Comparison of ENCODE assay signal across 12 mouse cellular contexts in the genomic region with DNA sequence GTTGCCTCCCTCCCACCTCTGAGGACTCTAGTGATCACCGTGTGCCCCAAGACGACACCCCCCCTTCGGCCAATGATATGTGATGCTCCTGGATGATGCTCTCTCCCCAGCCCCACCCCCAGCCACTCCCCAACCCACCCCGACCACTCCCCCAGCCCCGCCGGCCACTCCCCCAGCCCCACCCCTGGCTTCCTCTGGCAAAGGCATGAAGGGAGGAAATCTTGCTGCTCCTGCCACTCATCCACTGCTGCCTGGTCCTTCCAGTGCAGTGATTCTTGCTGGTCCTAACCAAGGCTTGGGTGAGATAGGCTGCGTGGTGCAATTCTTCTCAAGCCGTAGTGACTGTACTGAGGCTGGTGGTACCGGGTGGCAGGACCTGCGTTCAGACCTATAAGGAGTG. TPM values are rescaled to one million over a fixed set of nuclear protein-coding genes. Genes with fewer than 3 reads are reported as not detected.
DNase-seq lines count a peak whose midpoint lies in the region; ATAC-seq lines count a peak whose summit lies in the region.
"Had no signal": no experiment of that assay in that cellular context is flagged by ENCODE, and none has a peak within 500 bp of the region (broad histone marks: within the 10 kb centered on the region; RNA-seq: fewer than 3 reads in every experiment).

No protein-coding gene starts in this region.

- no peaks in the 10 kb centered on the region for H3K36me3 ChIP-seq in kidney, embryonic 15.5 days
- peaks cover 14% of the 10 kb centered on the region; the same call in 1 of the 2 replicates for H3K36me3 ChIP-seq in hindbrain, embryonic 14.5 days (replicated peaks; ENCODE audit: control insufficient read depth, insufficient read depth)
- H3K36me3 ChIP-seq in heart, embryonic 11.5 days (ENCODE audit: control insufficient read depth, insufficient read depth, low read length): no peaks in the 10 kb centered on the region
- H3K36me3 ChIP-seq: heart, embryonic 10.5 days had no signal

- peak overlapping the region; percentile 33; the same call in 1 of the 2 replicates for H3K4me2 ChIP-seq in kidney, embryonic 15.5 days
- H3K4me2 ChIP-seq in hindbrain, embryonic 14.5 days (replicated peaks): peak overlapping the region; percentile 25; the same call in 1 of the 2 replicates
- no peak overlapping the region for H3K4me2 ChIP-seq in heart, embryonic 11.5 days

- peaks cover 9% of the 10 kb centered on the region; the same call in 1 of the 2 replicates for H3K4me1 ChIP-seq in kidney, embryonic 15.5 days
- no peaks in the 10 kb centered on the region for H3K4me1 ChIP-seq in hindbrain, embryonic 14.5 days (replicated peaks; ENCODE audit: control insufficient read depth, insufficient read depth, low read length)
- H3K4me1 ChIP-seq in heart, embryonic 11.5 days (ENCODE audit: control insufficient read depth, insufficient read depth, low read length): no peaks in the 10 kb centered on the region

- H3K9ac ChIP-seq in kidney, embryonic 15.5 days: no peak overlapping the region
- H3K9ac ChIP-seq in hindbrain, embryonic 14.5 days: no peak overlapping the region
- H3K9ac ChIP-seq in heart, embryonic 11.5 days (ENCODE audit: low read depth, low read length): no peak overlapping the region

- no peaks in the 10 kb centered on the region for H3K27me3 ChIP-seq in kidney, embryonic 15.5 days
- H3K27me3 ChIP-seq in hindbrain, embryonic 14.5 days (ENCODE audit: control insufficient read depth, insufficient read depth, low read length): no peaks in the 10 kb centered on the region
- peaks cover 4% of the 10 kb centered on the region; the same call in 1 of the 2 replicates for H3K27me3 ChIP-seq in heart, embryonic 11.5 days (ENCODE audit: control insufficient read depth, insufficient read depth, low read length)

- no peak for ATAC-seq in kidney, embryonic 15.5 days (replicated peaks; ENCODE audit: low FRiP score)
- ATAC-seq in hindbrain, embryonic 14.5 days (ENCODE audit: low FRiP score): peak; percentile 58
- no peak for ATAC-seq in heart, embryonic 11.5 days (replicated peaks; ENCODE audit: insufficient number of reproducible peaks, low FRiP score, low TSS enrichment)

- H3K9me3 ChIP-seq in kidney, embryonic 15.5 days (replicated peaks): no peaks in the 10 kb centered on the region
- H3K9me3 ChIP-seq in hindbrain, embryonic 14.5 days (ENCODE audit: control insufficient read depth, low read length): no peaks in the 10 kb centered on the region
- no peaks in the 10 kb centered on the region for H3K9me3 ChIP-seq in heart, embryonic 11.5 days (replicated peaks; ENCODE audit: control insufficient read depth, low read length)
- H3K9me3 ChIP-seq: heart, embryonic 10.5 days had no signal

- H3K4me3 ChIP-seq in kidney, embryonic 15.5 days (replicated peaks): no peak overlapping the region
- H3K4me3 ChIP-seq in hindbrain, embryonic 14.5 days (replicated peaks; ENCODE audit: low read length): no peak overlapping the region
- no peak overlapping the region for H3K4me3 ChIP-seq in heart, embryonic 11.5 days (ENCODE audit: low read depth, low read length)
- H3K4me3 ChIP-seq: heart, embryonic 10.5 days; left cerebral cortex, adult 2 months had no signal

- no peak overlapping the region for H3K27ac ChIP-seq in kidney, embryonic 15.5 days
- no peak overlapping the region for H3K27ac ChIP-seq in hindbrain, embryonic 14.5 days
- H3K27ac ChIP-seq in heart, embryonic 11.5 days (ENCODE audit: low read depth, low read length): no peak overlapping the region
- H3K27ac ChIP-seq: left cerebral cortex, adult 2 months had no signal

- 14% methylated on average over 10 of the region's 10 CpGs for WGBS in kidney, embryonic 15.5 days
- 14% methylated on average over 10 of the region's 10 CpGs for WGBS in hindbrain, embryonic 14.5 days
- 19% methylated on average over 7 of the region's 10 CpGs for WGBS in heart, embryonic 11.5 days (ENCODE audit: insufficient replicate concordance)

- no peak for DNase-seq in kidney, adult 18-20 months
- DNase-seq in embryo, embryonic 9.5 days (ENCODE audit: extremely low spot score): peak; percentile 59
- DNase-seq in hindbrain, embryonic 14.5 days (ENCODE audit: low spot score): no peak
- peak; percentile 23 for DNase-seq in neural tube, embryonic 10.5 days (ENCODE audit: extremely low spot score, low spot score)
- no peak for DNase-seq in layer of hippocampus, adult 9-11 months
- DNase-seq in gastrocnemius, postnatal 25 days: no peak
- DNase-seq: lung, postnatal 36 days had no signal

RNA-seq across cellular contexts. Expression of gene Dao, which starts 21.4 kb away (rescaled TPM):
- polyA plus RNA-seq in kidney, embryonic 15.5 days (2015; fragmentation: Nextera tagmentation; extraction: Ambion mirVana): 14.2 and 14.9 TPM in 2 replicates
- not detected in 2 replicates for polyA plus RNA-seq in hindbrain, embryonic 14.5 days (2014; fragmentation: Nextera tagmentation; extraction: Ambion mirVana)
- not detected for total RNA-seq in gastrocnemius, postnatal 25 days (2021)
- polyA plus RNA-seq in heart, embryonic 11.5 days (2014; fragmentation: Nextera tagmentation; extraction: Ambion mirVana): not detected in 2 replicates
- total RNA-seq: common myeloid progenitor, adult 5-6 weeks; left cerebral cortex, adult 2 months had no signal
- polyA plus RNA-seq: heart, embryonic 10.5 days had no signal

RNA-seq across cellular contexts. Expression of gene Ssh1, which starts 31.2 kb away (rescaled TPM):
- 14.7 and 18.3 TPM in 2 replicates for polyA plus RNA-seq in kidney, embryonic 15.5 days (2015; fragmentation: Nextera tagmentation; extraction: Ambion mirVana)
- 17.8 and 19.4 TPM in 2 replicates for polyA plus RNA-seq in hindbrain, embryonic 14.5 days (2014; fragmentation: Nextera tagmentation; extraction: Ambion mirVana)
- 1 to 10 TPM; 6.5 to 6.7 TPM for total RNA-seq in gastrocnemius, postnatal 25 days (2021)
- polyA plus RNA-seq in heart, embryonic 11.5 days (2014; fragmentation: Nextera tagmentation; extraction: Ambion mirVana): 18.2 and 35.8 TPM in 2 replicates

RNA-seq across cellular contexts. Expression of gene Usp30, which starts 40.4 kb away (rescaled TPM):
- 12.2 and 14.3 TPM in 2 replicates for polyA plus RNA-seq in kidney, embryonic 15.5 days (2015; fragmentation: Nextera tagmentation; extraction: Ambion mirVana)
- polyA plus RNA-seq in hindbrain, embryonic 14.5 days (2014; fragmentation: Nextera tagmentation; extraction: Ambion mirVana): 15.3 and 16.6 TPM in 2 replicates
- 1 to 10 TPM; 6.8 to 7.2 TPM for total RNA-seq in gastrocnemius, postnatal 25 days (2021)
- polyA plus RNA-seq in heart, embryonic 11.5 days (2014; fragmentation: Nextera tagmentation; extraction: Ambion mirVana): 6.7 and 8.2 TPM in 2 replicates

Comparison
In these comparisons a context has a peak if more than half of its experiments do, and no peak if none do; other contexts are left out.
1. DNase-seq: peak in embryo, embryonic 9.5 days (single experiment) and neural tube, embryonic 10.5 days (single experiment); none in kidney, adult 18-20 months (single experiment), hindbrain, embryonic 14.5 days (single experiment), layer of hippocampus, adult 9-11 months (single experiment) and gastrocnemius, postnatal 25 days (single experiment).
2. RNA of gene Dao, which starts 21.4 kb away (polyA plus RNA-seq): 14.2 to 14.9 TPM in kidney, embryonic 15.5 days; not detected in hindbrain, embryonic 14.5 days and not detected in heart, embryonic 11.5 days; every median in the first group is over 10 times any median in the second.